Mouse (Mus musculus): ENCODE measurements around the gene Epha6. TPM values are rescaled to one million over a fixed set of nuclear protein-coding genes. Genes with fewer than 3 reads are reported as not detected.

The Epha6 gene
- polyA plus RNA-seq, 1 experiment from 2014 or later, result 0.07 TPM

DNA sequence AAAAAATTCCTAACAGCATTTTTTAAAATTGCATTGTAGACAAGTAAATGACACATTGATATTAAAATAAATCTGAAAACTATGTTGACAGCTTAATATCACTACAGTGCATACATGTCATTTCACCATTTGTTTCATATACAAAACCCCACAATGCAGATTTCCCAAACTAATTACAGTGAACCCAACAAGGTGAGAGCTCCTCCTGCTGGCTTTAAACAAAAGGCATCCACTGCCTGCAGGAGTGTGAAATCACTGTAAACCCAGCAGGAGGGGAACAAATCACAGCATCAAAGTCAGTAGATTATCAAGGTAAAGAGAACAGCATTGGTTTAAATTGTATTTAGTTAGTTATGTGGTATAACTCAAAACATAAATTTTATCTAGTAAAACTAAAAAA is 67.1 kb downstream of the Epha6 start:
- H3K27ac ChIP-seq (ENCODE audit: low read length), result no peak overlapping the region
- no peaks in the 10 kb centered on the region for H3K36me3 ChIP-seq (ENCODE audit: control insufficient read depth, insufficient read depth)
- H3K4me2 ChIP-seq (ENCODE audit: low read depth, low read length), result no peak overlapping the region
- H3K4me3 ChIP-seq (ENCODE audit: low read length), result no peak overlapping the region
- no peak for ATAC-seq (replicated peaks; ENCODE audit: extremely low read depth, insufficient read depth, low FRiP score)
- no peak overlapping the region for H3K9ac ChIP-seq (ENCODE audit: low read length)
- no peaks in the 10 kb centered on the region for H3K9me3 ChIP-seq (replicated peaks; ENCODE audit: control insufficient read depth, low read length)
- H3K4me1 ChIP-seq (ENCODE audit: control insufficient read depth, insufficient read depth, low read length), result no peaks in the 10 kb centered on the region
- no peaks in the 10 kb centered on the region for H3K27me3 ChIP-seq (ENCODE audit: control insufficient read depth, insufficient read depth, low read length)

- Histone ChIP-seq H3K4me3 (ENCODE audit: low read length) (no peak overlapping the region), H3K36me3 (ENCODE audit: control insufficient read depth, insufficient read depth) (no peaks in the 10 kb centered on the region), H3K4me2 (ENCODE audit: low read depth, low read length) (no peak overlapping the region), H3K9me3 (replicated peaks; ENCODE audit: control insufficient read depth, low read length) (no peaks in the 10 kb centered on the region), H3K27me3 (ENCODE audit: control insufficient read depth, insufficient read depth, low read length) (no peaks in the 10 kb centered on the region), H3K27ac (ENCODE audit: low read length) (no peak overlapping the region), H3K9ac (ENCODE audit: low read length) (no peak overlapping the region), H3K4me1 (ENCODE audit: control insufficient read depth, insufficient read depth, low read length) (no peaks in the 10 kb centered on the region)
- no peak for ATAC-seq (replicated peaks; ENCODE audit: extremely low read depth, insufficient read depth, low FRiP score)
- 75% methylated on average over 3 of the region's 3 CpGs for WGBS
These were observed 95.6 kb downstream of the Epha6 start for GRCm38 (mm10) chr16:60509707-60510106.

DNA sequence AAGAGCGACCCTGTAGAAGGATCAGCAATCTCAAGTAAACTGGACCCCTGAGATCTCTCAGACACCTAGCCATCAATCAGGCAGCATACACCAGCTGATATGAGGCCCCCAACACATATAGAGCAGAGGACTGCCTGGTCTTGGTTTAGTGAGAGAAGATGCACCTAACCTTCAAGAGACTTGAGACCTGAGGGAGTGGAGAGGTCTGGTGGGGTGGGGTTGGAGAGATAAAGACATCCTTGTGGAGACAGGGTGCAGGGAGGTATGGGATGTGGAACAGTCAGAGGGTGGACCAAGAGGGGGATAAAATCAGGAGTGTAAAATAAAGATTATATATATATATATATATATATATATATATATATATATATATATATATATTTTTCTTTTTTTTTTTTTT is 105.8 kb downstream of the Epha6 start:
- Histone ChIP-seq H3K9ac (ENCODE audit: low read length) (no peak overlapping the region), H3K4me1 (ENCODE audit: control insufficient read depth, insufficient read depth, low read length) (no peaks in the 10 kb centered on the region), H3K36me3 (ENCODE audit: control insufficient read depth, insufficient read depth) (no peaks in the 10 kb centered on the region), H3K9me3 (replicated peaks; ENCODE audit: control insufficient read depth, low read length) (no peaks in the 10 kb centered on the region), H3K4me3 (ENCODE audit: low read length) (no peak overlapping the region), H3K4me2 (ENCODE audit: low read depth, low read length) (no peak overlapping the region), H3K27me3 (ENCODE audit: control insufficient read depth, insufficient read depth, low read length) (no peaks in the 10 kb centered on the region), H3K27ac (ENCODE audit: low read length) (no peak overlapping the region)
- 76% methylated on average over 1 of the region's 1 CpGs for WGBS
- ATAC-seq (replicated peaks; ENCODE audit: extremely low read depth, insufficient read depth, low FRiP score), result no peak

DNA sequence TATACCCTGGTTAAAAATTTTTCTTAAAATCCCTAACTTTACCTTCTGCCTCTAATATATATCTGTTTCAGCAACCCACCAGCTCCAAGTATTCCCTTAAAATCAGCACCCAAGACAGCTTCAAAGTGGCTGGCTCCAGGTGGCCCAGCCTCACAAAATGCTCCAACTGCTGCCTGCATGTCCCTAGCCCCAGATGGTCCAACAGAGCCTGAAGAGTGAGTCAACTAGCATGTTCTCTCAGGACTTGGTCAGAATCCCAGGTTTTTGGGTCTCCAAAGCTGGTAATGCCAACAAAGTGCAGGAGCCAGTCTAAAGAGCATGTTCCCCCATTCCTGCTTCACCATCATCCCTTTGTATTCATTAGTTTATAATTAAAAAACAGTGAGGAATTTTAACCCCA is 129.6 kb downstream of the Epha6 start:
- Histone ChIP-seq H3K27ac (ENCODE audit: low read length) (no peak overlapping the region), H3K4me3 (ENCODE audit: low read length) (no peak overlapping the region), H3K9me3 (replicated peaks; ENCODE audit: control insufficient read depth, low read length) (no peaks in the 10 kb centered on the region), H3K36me3 (ENCODE audit: control insufficient read depth, insufficient read depth) (no peaks in the 10 kb centered on the region), H3K9ac (ENCODE audit: low read length) (no peak overlapping the region), H3K4me1 (ENCODE audit: control insufficient read depth, insufficient read depth, low read length) (no peaks in the 10 kb centered on the region), H3K27me3 (ENCODE audit: control insufficient read depth, insufficient read depth, low read length) (no peaks in the 10 kb centered on the region), H3K4me2 (ENCODE audit: low read depth, low read length) (no peak overlapping the region)
- no peak for ATAC-seq (replicated peaks; ENCODE audit: extremely low read depth, insufficient read depth, low FRiP score)

GRCm38 (mm10) chr16:60468200-60468785 is 137.0 kb downstream of the Epha6 start:
- WGBS, result 63% methylated on average over 7 of the region's 7 CpGs
- no peak for ATAC-seq (replicated peaks; ENCODE audit: extremely low read depth, insufficient read depth, low FRiP score)
- Histone ChIP-seq H3K4me3 (ENCODE audit: low read length) (no peak overlapping the region), H3K4me2 (ENCODE audit: low read depth, low read length) (no peak overlapping the region), H3K9ac (ENCODE audit: low read length) (no peak overlapping the region), H3K9me3 (replicated peaks; ENCODE audit: control insufficient read depth, low read length) (no peaks in the 10 kb centered on the region), H3K27ac (ENCODE audit: low read length) (no peak overlapping the region), H3K27me3 (ENCODE audit: control insufficient read depth, insufficient read depth, low read length) (no peaks in the 10 kb centered on the region), H3K36me3 (ENCODE audit: control insufficient read depth, insufficient read depth) (no peaks in the 10 kb centered on the region), H3K4me1 (ENCODE audit: control insufficient read depth, insufficient read depth, low read length) (no peaks in the 10 kb centered on the region)

DNA sequence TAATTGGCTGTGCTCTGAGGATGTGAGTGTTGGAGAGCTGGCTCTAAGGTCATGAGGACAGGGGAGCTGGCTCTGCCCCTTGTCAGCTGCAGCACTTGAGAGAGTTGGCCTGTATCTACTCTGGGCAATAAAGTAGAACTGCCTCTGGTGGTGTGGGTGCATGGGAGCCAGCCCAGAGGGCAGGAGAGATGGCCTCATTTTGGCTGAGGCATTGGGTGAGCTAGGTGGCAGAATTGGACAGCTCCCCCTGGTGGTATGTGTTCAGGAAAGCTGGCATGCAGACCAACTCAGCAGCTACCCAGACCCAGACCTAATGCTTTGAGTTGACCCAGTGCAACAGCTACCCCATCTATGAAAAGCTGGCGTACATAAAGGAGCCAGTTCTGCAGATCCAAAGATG is 170.0 kb downstream of the Epha6 start:
- Histone ChIP-seq H3K9me3 (replicated peaks; ENCODE audit: control insufficient read depth, low read length) (no peaks in the 10 kb centered on the region; the same call in 1 of the 2 replicates), H3K4me3 (ENCODE audit: low read length) (no peak overlapping the region), H3K27me3 (ENCODE audit: control insufficient read depth, insufficient read depth, low read length) (no peaks in the 10 kb centered on the region), H3K27ac (ENCODE audit: low read length) (no peak overlapping the region), H3K4me1 (ENCODE audit: control insufficient read depth, insufficient read depth, low read length) (no peaks in the 10 kb centered on the region), H3K9ac (ENCODE audit: low read length) (no peak overlapping the region), H3K36me3 (ENCODE audit: control insufficient read depth, insufficient read depth) (no peaks in the 10 kb centered on the region), H3K4me2 (ENCODE audit: low read depth, low read length) (no peak overlapping the region)
- ATAC-seq (replicated peaks; ENCODE audit: extremely low read depth, insufficient read depth, low FRiP score), result no peak
- WGBS, result 75% methylated on average over 1 of the region's 1 CpGs

GRCm38 (mm10) chr16:60434241-60434640 is 171.1 kb downstream of the Epha6 start:
- H3K27ac ChIP-seq (ENCODE audit: low read length), result no peak overlapping the region
- no peaks in the 10 kb centered on the region for H3K36me3 ChIP-seq (ENCODE audit: control insufficient read depth, insufficient read depth)
- no peaks in the 10 kb centered on the region for H3K4me1 ChIP-seq (ENCODE audit: control insufficient read depth, insufficient read depth, low read length)
- no peak overlapping the region for H3K4me2 ChIP-seq (ENCODE audit: low read depth, low read length)
- no peak overlapping the region for H3K4me3 ChIP-seq (ENCODE audit: low read length)
- 82% methylated on average over 1 of the region's 1 CpGs for WGBS
- no peaks in the 10 kb centered on the region; the same call in 1 of the 2 replicates for H3K9me3 ChIP-seq (replicated peaks; ENCODE audit: control insufficient read depth, low read length)
- no peak for ATAC-seq (replicated peaks; ENCODE audit: extremely low read depth, insufficient read depth, low FRiP score)
- no peaks in the 10 kb centered on the region for H3K27me3 ChIP-seq (ENCODE audit: control insufficient read depth, insufficient read depth, low read length)
- H3K9ac ChIP-seq (ENCODE audit: low read length), result no peak overlapping the region

DNA sequence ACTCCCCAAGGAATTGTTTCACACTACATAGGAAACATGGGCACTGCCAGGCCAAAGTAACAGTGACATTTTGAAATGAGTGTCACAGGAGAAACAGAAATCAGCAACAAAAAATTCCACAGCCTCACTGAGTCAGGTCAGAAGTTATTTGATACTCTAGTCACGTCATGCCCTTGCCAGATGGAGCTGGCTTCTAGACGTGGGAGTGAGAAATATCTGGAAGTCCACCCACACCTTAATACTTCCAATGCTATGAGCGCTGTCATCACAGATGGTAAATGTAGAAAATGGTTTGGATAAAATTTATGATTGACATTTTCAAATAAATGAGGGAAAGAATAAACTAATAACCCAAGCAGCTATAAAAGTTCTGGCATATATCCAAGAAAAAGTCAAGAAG is 210.0 kb downstream of the Epha6 start:
- H3K9me3 ChIP-seq (replicated peaks; ENCODE audit: control insufficient read depth, low read length), result no peaks in the 10 kb centered on the region
- ATAC-seq (replicated peaks; ENCODE audit: extremely low read depth, insufficient read depth, low FRiP score), result no peak
- H3K27me3 ChIP-seq (ENCODE audit: control insufficient read depth, insufficient read depth, low read length), result no peaks in the 10 kb centered on the region
- H3K4me3 ChIP-seq (ENCODE audit: low read length), result no peak overlapping the region
- no peaks in the 10 kb centered on the region for H3K36me3 ChIP-seq (ENCODE audit: control insufficient read depth, insufficient read depth)
- no peaks in the 10 kb centered on the region for H3K4me1 ChIP-seq (ENCODE audit: control insufficient read depth, insufficient read depth, low read length)
- H3K9ac ChIP-seq (ENCODE audit: low read length), result no peak overlapping the region
- 62% methylated on average over 3 of the region's 3 CpGs for WGBS
- H3K4me2 ChIP-seq (ENCODE audit: low read depth, low read length), result no peak overlapping the region
- no peak overlapping the region for H3K27ac ChIP-seq (ENCODE audit: low read length)

- Histone ChIP-seq H3K36me3 (ENCODE audit: control insufficient read depth, insufficient read depth) (no peaks in the 10 kb centered on the region), H3K4me2 (ENCODE audit: low read depth, low read length) (no peak overlapping the region), H3K27ac (ENCODE audit: low read length) (no peak overlapping the region), H3K9ac (ENCODE audit: low read length) (no peak overlapping the region), H3K4me3 (ENCODE audit: low read length) (no peak overlapping the region), H3K27me3 (ENCODE audit: control insufficient read depth, insufficient read depth, low read length) (no peaks in the 10 kb centered on the region), H3K4me1 (ENCODE audit: control insufficient read depth, insufficient read depth, low read length) (no peaks in the 10 kb centered on the region), H3K9me3 (replicated peaks; ENCODE audit: control insufficient read depth, low read length) (no peaks in the 10 kb centered on the region)
- ATAC-seq (replicated peaks; ENCODE audit: extremely low read depth, insufficient read depth, low FRiP score), result no peak
These were observed 212.4 kb downstream of the Epha6 start for GRCm38 (mm10) chr16:60392961-60393360.

DNA sequence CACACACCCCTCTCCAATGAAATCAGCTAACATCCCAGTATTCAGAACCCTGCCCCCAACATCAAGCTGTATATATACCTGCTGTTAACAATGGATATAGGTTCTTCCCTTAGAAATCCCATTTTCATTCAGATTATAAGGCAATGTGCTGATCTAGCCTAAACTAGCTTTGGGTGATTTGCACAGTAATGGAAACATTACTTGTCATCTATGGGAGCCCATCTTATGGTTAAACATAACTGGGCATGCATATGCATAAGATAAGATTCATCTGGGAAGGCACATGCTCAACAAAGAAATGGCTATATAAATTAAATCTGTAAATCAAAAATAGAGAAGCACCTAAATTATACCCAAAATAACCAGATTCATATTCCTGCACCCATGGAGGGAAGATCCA is 230.2 kb downstream of the Epha6 start:
- H3K9me3 ChIP-seq (replicated peaks; ENCODE audit: control insufficient read depth, low read length), result no peaks in the 10 kb centered on the region
- no peaks in the 10 kb centered on the region for H3K27me3 ChIP-seq (ENCODE audit: control insufficient read depth, insufficient read depth, low read length)
- no peak overlapping the region for H3K4me3 ChIP-seq (ENCODE audit: low read length)
- H3K9ac ChIP-seq (ENCODE audit: low read length), result no peak overlapping the region
- no peaks in the 10 kb centered on the region for H3K36me3 ChIP-seq (ENCODE audit: control insufficient read depth, insufficient read depth)
- no peak overlapping the region for H3K27ac ChIP-seq (ENCODE audit: low read length)
- no peak overlapping the region for H3K4me2 ChIP-seq (ENCODE audit: low read depth, low read length)
- no peaks in the 10 kb centered on the region for H3K4me1 ChIP-seq (ENCODE audit: control insufficient read depth, insufficient read depth, low read length)
- no peak for ATAC-seq (replicated peaks; ENCODE audit: extremely low read depth, insufficient read depth, low FRiP score)

Data from heart, embryonic 16.5 days (tissue).